Mouse (Mus musculus) kidney, postnatal 14 days (tissue): ENCODE measurements at regions not wholly inside any gene's neighbourhood (a gene's known extent, or its start where the extent isn't known, plus 50 kb on each side); places are given as distances from the start of the nearest gene placed in this dataset.

Experiments
- DNase-seq: peaks from one replicate; pipeline ENCODE4 v3.0.0; 2022; ENCODE audit warnings: mixed read lengths

GRCm38 (mm10) chr16:31601278-31601677 is 62.0 kb upstream of the Dlg1 start:
- no peak for DNase-seq

DNA sequence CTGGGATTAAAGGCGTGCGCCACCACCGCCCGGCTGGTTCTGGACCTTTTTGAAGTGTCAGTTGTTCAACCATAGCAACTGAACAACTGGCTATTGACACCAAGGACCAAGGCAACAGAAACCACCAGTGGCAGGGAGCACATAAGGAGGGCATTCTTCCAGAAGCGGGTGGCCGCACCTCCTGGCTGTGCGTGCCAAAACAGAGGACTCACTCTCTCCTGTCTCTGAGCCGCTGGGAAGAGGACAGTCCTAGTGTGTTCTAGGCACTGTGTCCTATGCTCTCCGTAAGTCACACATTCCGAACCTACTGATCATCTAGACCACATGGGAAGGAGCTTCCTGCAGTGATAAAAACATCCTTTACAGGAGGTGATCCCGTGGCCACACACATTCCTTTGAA is 60.1 kb upstream of the Dlg1 start:
- DNase-seq = no peak

- peak; percentile 47 for DNase-seq
Observed at GRCm38 (mm10) chr16:31606389-31607177, 56.7 kb upstream of the Dlg1 start.

- DNase-seq = peak; percentile 43
Observed at GRCm38 (mm10) chr16:31608964-31609363, 54.3 kb upstream of the Dlg1 start.

GRCm38 (mm10) chr16:31609394-31610172 is 53.7 kb upstream of the Dlg1 start:
- DNase-seq = no peak
